Mouse (Mus musculus) liver, adult 2 months (tissue): Measurements from ENCODE around the gene Mmp15. TPM values are rescaled to one million over a fixed set of nuclear protein-coding genes. Genes with fewer than 3 reads are reported as not detected.

ENCODE experiments used
- DNase-seq: peaks from one replicate; pipeline ENCODE4 v3.0.0-alpha.2; 2011; ENCODE audit warnings: low read depth, low spot score; ENCODE audit errors: extremely low read depth
- H3K27ac ChIP-seq: fragments of 200-500 bp; replicated peaks from 2 replicates; pipeline ENCODE4 v1.5.1; 2012; ENCODE audit warnings: low read depth, mild to moderate bottlenecking, control low read depth, inconsistent platforms, low read length; ENCODE audit not compliant: insufficient read depth
- H3K27me3 ChIP-seq: fragments of 200-500 bp; 2 replicates; pipeline ENCODE4 v1.6.1; 2012; ENCODE audit warnings: mild to moderate bottlenecking, moderate library complexity, low read length, inconsistent platforms; ENCODE audit not compliant: control insufficient read depth, insufficient read depth
- H3K36me3 ChIP-seq: fragments of 200-500 bp; 2 replicates; pipeline ENCODE4 v1.6.1; 2012; ENCODE audit warnings: low read length, inconsistent platforms; ENCODE audit not compliant: control insufficient read depth, insufficient read depth
- H3K4me1 ChIP-seq: fragments of 200-500 bp; 2 replicates; pipeline ENCODE4 v1.6.1; 2011; ENCODE audit warnings: low read length; ENCODE audit not compliant: control insufficient read depth, insufficient read depth
- H3K4me3 ChIP-seq: fragments of 200-500 bp; 2 replicates; pipeline ENCODE4 v1.5.1; 2011; ENCODE audit warnings: low read depth, mild to moderate bottlenecking, control low read depth, low read length, moderate library complexity; ENCODE audit not compliant: insufficient read depth
- H3K79me2 ChIP-seq: fragments of 200-500 bp; 2 replicates; pipeline ENCODE4 v1.6.1; 2012; ENCODE audit warnings: inconsistent platforms, mild to moderate bottlenecking, low read length, moderate library complexity; ENCODE audit not compliant: control insufficient read depth, insufficient read depth
- H3K9ac ChIP-seq: fragments of 200-500 bp; 2 replicates; pipeline ENCODE4 v1.6.1; 2012; ENCODE audit warnings: low read depth, mild to moderate bottlenecking, control low read depth, inconsistent platforms, low read length
- CTCF ChIP-seq: fragments of 200-500 bp; IDR thresholded peaks from 2 replicates; pipeline ENCODE4 v1.5.1; 2011; ENCODE audit warnings: low read depth, low read length, control low read depth
- POLR2A ChIP-seq: fragments of 200-500 bp; IDR thresholded peaks from 2 replicates; pipeline ENCODE4 v1.6.1; 2011; ENCODE audit warnings: low read length, control low read depth; ENCODE audit not compliant: insufficient read depth; ENCODE audit errors: extremely low read depth
- WGBS: fragments of 180-500 bp; shearing (Covaris S2); methylation state at CpG from one replicate; pipeline ENCODE4 v1.1.7; 2018; 5-methylcytosine and 5-hydroxymethylcytosine counted together
- polyA plus RNA-seq: library from polyadenylated mRNA; depleted of rRNA; stranded (reverse); fragments of >200 nt; gene quantifications from 2 replicates; pipeline ENCODE4 v1.2.3, GENCODE M21; 2012
- total RNA-seq: library from RNA; depleted of rRNA; stranded (reverse); fragments of >200 nt; gene quantifications from 2 replicates; pipeline ENCODE4 v1.2.3, GENCODE M21; 2014

Mmp15 gene
- total and polyA plus RNA-seq, 2 experiments = 6.5 to 16.5 TPM

DNA sequence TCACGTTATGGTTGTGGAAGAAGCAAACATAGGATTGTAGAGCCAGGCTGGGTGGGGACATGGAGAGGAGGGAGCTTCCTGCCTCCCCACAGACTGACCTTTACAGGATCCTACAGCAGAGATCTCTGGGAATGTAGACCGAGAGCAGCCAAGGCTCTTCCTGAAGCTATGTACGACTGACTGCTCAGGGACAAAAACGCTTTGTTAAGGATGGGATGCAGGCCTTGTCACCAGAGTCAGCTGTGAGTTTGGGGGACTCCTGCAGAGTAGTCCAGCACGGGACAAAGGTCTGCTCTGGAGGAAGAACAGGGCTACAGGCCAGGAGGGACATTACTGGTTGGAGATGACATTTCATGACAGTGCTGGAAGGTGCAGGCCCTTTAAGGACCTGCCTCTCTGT lies 27.4 kb upstream of the Mmp15 start:
- TF ChIP-seq CTCF (no peak), POLR2A (no peak)
- Histone ChIP-seq H3K36me3 (peaks cover 3% of the 10 kb centered on the region; the same call in 1 of the 2 replicates), H3K27ac (no peak overlapping the region), H3K27me3 (no peaks in the 10 kb centered on the region), H3K4me1 (peaks cover 6% of the 10 kb centered on the region), H3K9ac (no peak overlapping the region), H3K4me3 (no peak overlapping the region), H3K79me2 (peaks cover 18% of the 10 kb centered on the region; the same call in 1 of the 2 replicates)
- WGBS = 58% methylated on average over 5 of the region's 5 CpGs
- no peak for DNase-seq

DNA sequence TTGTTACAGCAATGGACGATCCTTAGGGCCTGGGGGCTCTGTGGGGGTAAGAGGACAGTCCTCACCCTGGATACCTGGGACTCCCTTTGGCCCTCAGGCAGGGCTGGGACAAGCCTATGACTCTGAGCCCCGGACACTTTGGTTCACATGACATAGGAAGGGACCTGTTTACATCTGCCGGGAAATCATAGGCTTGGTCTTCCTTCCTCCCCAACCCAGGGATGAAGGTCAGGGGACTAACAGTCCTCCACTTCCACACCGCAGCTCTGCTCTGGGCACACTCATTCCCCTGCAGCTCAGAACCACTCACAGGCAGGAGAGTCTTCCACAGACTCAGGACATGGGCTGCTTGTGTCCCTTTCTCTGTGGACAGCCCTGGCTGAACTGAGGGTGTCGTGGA lies 25.2 kb upstream of the Mmp15 start:
- Histone ChIP-seq H3K4me3 (no peak overlapping the region), H3K36me3 (peaks cover 3% of the 10 kb centered on the region; the same call in 1 of the 2 replicates), H3K27me3 (no peaks in the 10 kb centered on the region), H3K79me2 (peaks cover 18% of the 10 kb centered on the region; the same call in 1 of the 2 replicates), H3K9ac (no peak overlapping the region), H3K4me1 (peaks cover 6% of the 10 kb centered on the region), H3K27ac (no peak overlapping the region)
- TF ChIP-seq POLR2A (no peak), CTCF (no peak)
- 76% methylated on average over 5 of the region's 5 CpGs for WGBS
- no peak for DNase-seq

DNA sequence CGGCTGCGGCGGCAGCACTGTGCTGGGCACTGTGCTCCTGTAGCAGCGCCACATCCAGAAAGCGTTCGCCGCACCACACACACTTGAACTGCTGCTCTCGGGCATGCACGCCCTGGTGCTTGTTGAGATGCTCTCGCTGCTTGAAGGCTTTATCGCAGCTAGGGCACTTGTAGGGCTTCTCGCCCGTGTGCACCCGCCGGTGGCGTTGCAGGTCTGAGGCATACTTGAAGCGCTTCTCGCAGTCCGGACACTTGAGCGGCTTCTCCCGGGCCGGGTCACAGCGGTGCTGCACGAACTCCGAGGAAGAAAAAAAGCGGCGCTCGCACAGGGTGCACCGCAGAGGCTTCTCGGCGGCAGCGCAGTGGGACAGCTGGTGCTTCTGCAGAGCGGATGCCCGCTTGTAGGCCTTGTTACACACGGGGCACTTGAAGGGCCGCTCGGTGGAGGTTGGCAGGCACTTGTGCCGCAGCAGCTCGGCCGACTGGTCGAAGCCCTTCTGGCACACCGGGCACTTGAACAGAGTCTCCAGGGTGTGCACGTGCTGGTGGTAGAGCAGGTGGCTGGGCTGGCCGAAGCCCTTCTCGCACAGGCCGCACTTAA lies 24.1 kb upstream of the Mmp15 start:
- no peak for TF ChIP-seq CTCF
- TF ChIP-seq POLR2A = no peak
- 97% methylated on average over 46 of the region's 46 CpGs for WGBS

DNA sequence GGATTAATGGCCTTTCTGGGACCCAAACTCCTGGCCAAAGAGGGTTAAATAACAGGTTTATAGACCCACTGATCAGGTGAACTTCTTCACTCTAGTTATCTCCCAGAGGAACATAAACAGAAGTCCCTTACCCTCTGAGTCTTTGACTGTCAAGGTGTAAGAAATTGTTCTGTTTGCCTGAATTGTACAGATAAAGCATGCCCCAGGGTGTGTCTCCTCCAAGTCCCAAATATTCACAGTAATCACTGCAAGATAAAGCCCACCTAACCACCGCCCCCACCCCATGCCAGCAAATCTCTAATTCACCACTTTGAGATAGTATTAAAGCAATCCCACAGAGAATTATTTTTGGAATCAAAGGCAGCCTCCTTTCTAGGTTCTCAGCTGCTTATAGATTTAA lies 21.7 kb upstream of the Mmp15 start:
- no peak overlapping the region for H3K27ac ChIP-seq
- H3K4me1 ChIP-seq = peaks cover 11% of the 10 kb centered on the region
- 72% methylated on average over 1 of the region's 1 CpGs for WGBS
- H3K36me3 ChIP-seq = peaks cover 8% of the 10 kb centered on the region
- TF ChIP-seq POLR2A (no peak), CTCF (no peak)
- H3K4me3 ChIP-seq = no peak overlapping the region; the same call in 1 of the 2 replicates
- no peaks in the 10 kb centered on the region for H3K27me3 ChIP-seq
- DNase-seq = no peak
- H3K79me2 ChIP-seq = peaks cover 26% of the 10 kb centered on the region; the same call in 1 of the 2 replicates
- no peak overlapping the region for H3K9ac ChIP-seq

More for the DNA sequence above, 24.1 kb upstream of the Mmp15 start:
- Histone ChIP-seq H3K4me3 (no peak overlapping the region), H3K36me3 (peaks cover 3% of the 10 kb centered on the region; the same call in 1 of the 2 replicates), H3K4me1 (peaks cover 9% of the 10 kb centered on the region), H3K27me3 (no peaks in the 10 kb centered on the region), H3K9ac (no peak overlapping the region), H3K27ac (no peak overlapping the region), H3K79me2 (peaks cover 18% of the 10 kb centered on the region; the same call in 1 of the 2 replicates)
- no peak for DNase-seq

DNA sequence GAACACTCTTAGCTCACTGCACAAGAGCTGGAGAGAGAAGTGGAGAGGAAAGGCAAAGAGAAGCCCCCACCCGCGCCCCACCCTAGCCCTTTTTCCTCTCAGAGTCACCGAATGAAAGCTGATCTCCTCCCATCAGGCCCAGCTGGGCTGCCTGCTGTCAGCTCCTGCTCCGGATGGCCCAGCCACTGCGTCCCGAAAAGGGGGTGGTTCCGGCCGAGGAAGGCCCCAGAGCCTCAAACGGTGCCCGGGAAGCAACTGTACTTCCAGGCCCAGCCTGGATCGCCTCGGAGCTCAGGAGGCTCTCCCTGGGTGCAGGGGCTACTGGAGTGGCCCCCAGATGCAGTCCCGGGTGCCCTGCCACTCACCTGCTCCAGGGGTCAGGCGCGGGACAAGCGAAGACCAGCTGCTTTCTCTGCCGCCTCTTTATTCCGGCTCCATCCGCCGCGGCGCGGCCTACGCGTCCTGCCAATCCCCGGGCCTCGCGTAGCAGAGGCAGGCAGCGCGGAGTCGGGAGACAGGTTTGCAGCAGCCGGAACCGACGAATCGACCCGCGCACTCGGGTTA lies 20.8 kb upstream of the Mmp15 start:
- peak overlapping the region; percentile 95 for H3K9ac ChIP-seq
- peaks cover 26% of the 10 kb centered on the region; the same call in 1 of the 2 replicates for H3K79me2 ChIP-seq
- TF ChIP-seq CTCF (no peak), POLR2A (no peak)
- H3K27ac ChIP-seq = peak overlapping the region; percentile 77
- no peaks in the 10 kb centered on the region for H3K27me3 ChIP-seq
- peaks cover 8% of the 10 kb centered on the region for H3K36me3 ChIP-seq
- peaks cover 13% of the 10 kb centered on the region for H3K4me1 ChIP-seq
- WGBS = under 1% methylated on average over 38 of the region's 38 CpGs
- no peak for DNase-seq
- peak overlapping the region; percentile 92 for H3K4me3 ChIP-seq
